Mouse (Mus musculus) forebrain, embryonic 10.5 days (tissue): ENCODE results near the gene Clpx. TPM values are rescaled to one million over a fixed set of nuclear protein-coding genes. Genes with fewer than 3 reads are reported as not detected.

Experiments used
- DNase-seq: peaks from one replicate; pipeline ENCODE4 v3.0.0-alpha.2; 2017; ENCODE audit warnings: low spot score; ENCODE audit errors: extremely low spot score
- H3K27ac ChIP-seq: fragments of 300-500 bp; sonication (generic); 2 replicates; pipeline ENCODE4 v1.5.1; 2016; ENCODE audit warnings: mild to moderate bottlenecking
- H3K27me3 ChIP-seq: fragments of 300-500 bp; sonication (generic); 2 replicates; pipeline ENCODE4 v1.6.1; 2016; ENCODE audit warnings: mild to moderate bottlenecking; ENCODE audit not compliant: poor library complexity, severe bottlenecking
- H3K36me3 ChIP-seq: fragments of 300-500 bp; sonication (generic); replicated peaks from 2 replicates; pipeline ENCODE4 v1.6.1; 2016; ENCODE audit warnings: mild to moderate bottlenecking, moderate library complexity
- H3K4me1 ChIP-seq: fragments of 300-500 bp; sonication (generic); 2 replicates; pipeline ENCODE4 v1.6.1; 2016
- H3K4me3 ChIP-seq: fragments of 300-500 bp; sonication (generic); 2 replicates; pipeline ENCODE4 v1.5.1; 2016; ENCODE audit warnings: mild to moderate bottlenecking, moderate library complexity
- H3K9me3 ChIP-seq: fragments of 300-500 bp; sonication (generic); 2 replicates; pipeline ENCODE4 v1.6.1; 2016; ENCODE audit warnings: mild to moderate bottlenecking, moderate library complexity
- WGBS: fragments of 180-500 bp; shearing (Covaris S2); methylation state at CpG from one replicate; pipeline ENCODE4 v1.1.7; 2016; 5-methylcytosine and 5-hydroxymethylcytosine counted together
- polyA plus RNA-seq: library from polyadenylated mRNA; unstranded; fragments of >200 nt; fragmentation: Nextera tagmentation; extraction: Ambion mirVana; gene quantifications from 2 replicates; pipeline ENCODE4 v1.2.1, GENCODE M21; 2016

The Clpx gene
- polyA plus RNA-seq, 1 experiment from 2014 or later: 42.6 TPM

DNA sequence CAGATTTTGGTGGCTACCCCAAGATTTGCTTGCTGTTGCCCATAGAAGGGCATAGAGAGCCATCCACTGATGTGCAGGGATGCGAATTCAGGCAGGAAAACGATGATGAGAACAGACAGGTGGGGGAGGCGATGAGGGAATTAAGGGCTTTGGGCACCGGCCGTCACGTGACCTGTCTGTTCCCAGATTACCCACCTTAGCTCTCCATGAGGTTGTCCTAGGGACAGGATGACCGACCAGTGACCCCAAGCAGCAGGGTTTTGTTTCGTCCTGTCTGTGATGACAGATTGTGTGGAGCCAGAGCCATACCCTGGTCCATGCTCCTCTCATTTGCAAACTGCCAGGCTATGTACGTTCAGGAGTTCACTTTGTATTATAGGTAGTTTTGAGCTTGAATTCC lies 69.6 kb downstream of the Clpx start:
- H3K9me3 ChIP-seq: no peaks in the 10 kb centered on the region
- DNase-seq: no peak
- no peak overlapping the region for H3K4me3 ChIP-seq
- H3K27me3 ChIP-seq: no peaks in the 10 kb centered on the region
- H3K4me1 ChIP-seq: peaks cover 3% of the 10 kb centered on the region; the same call in 1 of the 2 replicates
- H3K27ac ChIP-seq: no peak overlapping the region
- WGBS: 73% methylated on average over 9 of the region's 9 CpGs
- H3K36me3 ChIP-seq: peaks cover 42% of the 10 kb centered on the region

- no peaks in the 10 kb centered on the region for H3K27me3 ChIP-seq
- 93% methylated on average over 7 of the region's 7 CpGs for WGBS
- H3K9me3 ChIP-seq: no peaks in the 10 kb centered on the region
- DNase-seq: no peak
- peaks cover 3% of the 10 kb centered on the region; the same call in 1 of the 2 replicates for H3K4me1 ChIP-seq
- no peak overlapping the region for H3K27ac ChIP-seq
- no peak overlapping the region for H3K4me3 ChIP-seq
- peaks cover 22% of the 10 kb centered on the region for H3K36me3 ChIP-seq
These were observed 71.7 kb downstream of the Clpx start for GRCm38 (mm10) chr9:65365721-65366120.

DNA sequence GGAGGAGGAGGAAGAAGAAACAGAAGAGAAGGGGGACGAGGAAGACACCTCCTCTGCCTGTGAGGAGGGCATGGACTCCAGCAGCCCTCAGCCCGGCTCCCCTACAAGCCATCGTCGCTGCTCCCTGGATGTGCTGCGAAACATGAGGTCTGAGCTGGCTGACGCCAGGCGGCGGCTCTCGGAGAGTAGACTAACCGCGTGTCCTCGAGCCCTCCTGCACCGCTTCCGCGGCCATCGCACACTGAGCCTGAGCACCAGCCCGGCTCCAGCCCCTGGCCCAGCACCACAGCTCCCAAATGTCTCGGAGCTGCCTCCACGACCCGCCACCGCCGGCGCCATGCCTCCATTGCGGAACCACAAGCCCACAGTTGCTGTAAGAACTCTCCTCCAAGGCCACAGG lies 77.7 kb downstream of the Clpx start:
- no peak for DNase-seq
- H3K4me1 ChIP-seq: peaks cover 3% of the 10 kb centered on the region; the same call in 1 of the 2 replicates
- H3K27ac ChIP-seq: no peak overlapping the region
- H3K36me3 ChIP-seq: peaks cover 25% of the 10 kb centered on the region
- no peaks in the 10 kb centered on the region for H3K9me3 ChIP-seq
- H3K27me3 ChIP-seq: no peaks in the 10 kb centered on the region
- WGBS: 86% methylated on average over 24 of the region's 24 CpGs
- H3K4me3 ChIP-seq: no peak overlapping the region

DNA sequence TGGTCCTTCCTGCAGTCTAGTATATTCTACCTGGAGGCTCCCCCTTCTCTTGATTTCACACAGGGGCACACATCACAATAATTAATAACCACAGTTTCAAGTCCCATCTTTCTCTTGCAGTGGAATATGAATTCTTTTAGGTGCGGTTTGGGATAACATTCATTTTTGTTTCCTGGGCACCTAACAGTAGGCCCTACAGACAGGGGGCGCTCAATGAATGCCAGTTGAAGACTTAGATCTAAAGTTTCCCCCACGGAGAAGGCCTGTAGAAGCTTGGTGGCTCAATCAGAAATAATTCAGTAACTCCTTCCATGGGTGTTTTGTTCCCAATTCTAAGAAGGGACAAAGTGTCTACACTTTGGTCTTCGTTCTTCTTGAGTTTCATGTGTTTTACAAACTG lies 78.4 kb downstream of the Clpx start:
- Histone ChIP-seq H3K36me3 (peaks cover 26% of the 10 kb centered on the region), H3K4me1 (no peaks in the 10 kb centered on the region), H3K9me3 (no peaks in the 10 kb centered on the region), H3K27ac (no peak overlapping the region), H3K27me3 (no peaks in the 10 kb centered on the region), H3K4me3 (no peak overlapping the region)
- DNase-seq: no peak
- WGBS: 81% methylated on average over 4 of the region's 4 CpGs

DNA sequence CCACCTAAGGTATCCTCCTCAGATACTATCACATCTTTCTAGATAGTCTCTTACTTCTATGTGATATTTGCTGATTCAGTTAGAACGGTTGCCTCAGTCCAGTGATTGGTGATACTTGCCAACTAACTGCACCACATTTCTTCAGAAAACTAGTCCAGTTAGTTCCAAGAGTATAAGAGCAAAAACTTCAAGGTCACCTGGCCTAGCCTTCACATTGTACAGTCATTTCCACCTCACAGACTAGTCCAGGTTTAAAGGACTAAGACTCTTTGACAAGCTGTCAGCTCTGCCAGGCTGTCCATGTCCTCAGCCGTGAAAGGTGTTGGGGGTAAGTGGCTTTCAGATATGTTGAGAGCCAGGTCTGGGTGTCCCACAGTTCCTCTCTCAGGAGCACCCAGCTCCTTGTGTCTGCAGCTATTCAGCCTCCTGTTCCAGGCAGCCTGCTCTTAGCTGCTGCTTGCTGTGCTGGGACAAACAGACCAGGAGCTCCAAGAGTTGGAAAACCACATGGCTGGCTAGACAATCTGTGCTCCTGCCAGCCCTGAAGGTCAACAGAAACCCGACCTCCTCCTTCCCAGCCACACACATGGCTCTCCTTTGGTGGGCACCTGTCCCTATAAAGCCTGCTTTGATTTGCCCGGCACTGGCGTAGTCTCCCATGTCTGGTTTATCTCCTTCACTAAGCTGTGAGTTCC lies 80.6 kb downstream of the Clpx start:
- no peak overlapping the region for H3K4me3 ChIP-seq
- H3K36me3 ChIP-seq: peaks cover 31% of the 10 kb centered on the region
- no peaks in the 10 kb centered on the region for H3K4me1 ChIP-seq
- 88% methylated on average over 5 of the region's 5 CpGs for WGBS
- H3K9me3 ChIP-seq: no peaks in the 10 kb centered on the region
- DNase-seq: no peak
- no peak overlapping the region for H3K27ac ChIP-seq
- H3K27me3 ChIP-seq: no peaks in the 10 kb centered on the region

DNA sequence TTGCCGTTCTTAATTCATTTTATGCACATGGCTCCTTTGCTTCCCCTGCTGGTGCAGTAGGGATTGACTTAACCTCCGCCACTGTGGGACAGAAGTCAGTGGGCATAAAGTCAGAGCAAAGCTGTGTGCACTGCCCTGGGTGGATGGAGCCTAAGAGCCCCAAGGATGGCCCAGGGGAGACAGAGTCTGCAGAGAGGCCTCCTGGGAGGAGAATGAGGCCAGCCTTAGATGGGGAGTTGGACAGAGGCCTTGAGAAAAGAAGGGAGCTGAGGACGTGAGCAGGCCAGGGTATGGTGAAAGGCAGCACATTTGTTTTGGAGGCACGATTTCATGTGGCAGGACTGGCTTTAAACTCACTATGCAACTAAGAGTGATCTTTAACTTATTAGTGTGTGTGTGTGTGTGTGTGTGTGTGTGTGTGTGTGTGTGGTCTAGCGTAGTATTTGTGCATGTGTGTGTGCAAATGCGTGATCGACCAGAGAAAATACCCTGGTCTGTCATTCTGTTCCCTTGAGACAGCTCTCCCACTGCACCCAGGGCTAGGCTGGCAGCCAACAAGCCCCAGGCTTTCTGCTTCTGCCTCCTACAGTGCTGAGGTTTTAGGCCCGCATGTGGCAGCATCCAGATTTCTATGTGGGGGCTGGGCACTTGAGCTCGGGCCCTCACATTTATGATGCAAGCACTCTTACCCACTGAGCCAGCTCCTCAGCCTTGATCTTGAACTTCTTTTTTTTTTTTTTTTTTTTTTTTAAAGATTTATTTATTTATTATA lies 81.3 kb downstream of the Clpx start:
- Histone ChIP-seq H3K4me1 (no peaks in the 10 kb centered on the region), H3K27me3 (no peaks in the 10 kb centered on the region), H3K36me3 (peaks cover 31% of the 10 kb centered on the region), H3K9me3 (no peaks in the 10 kb centered on the region), H3K4me3 (no peak overlapping the region), H3K27ac (no peak overlapping the region)
- 89% methylated on average over 9 of the region's 9 CpGs for WGBS
- DNase-seq: no peak

Other genes with a start within 250 kb of the Clpx start
- gene Igdcc4, start 192.8 kb upstream of the Clpx start, polyA plus RNA-seq: 7.7 and 8.0 TPM in 2 replicates
- gene Igdcc3, start 153.1 kb upstream of the Clpx start, polyA plus RNA-seq: 208 and 246 TPM in 2 replicates
- 7.0 and 8.5 TPM in 2 replicates for gene Parp16, start 98.9 kb upstream of the Clpx start, polyA plus RNA-seq
- 0.14 TPM in 1 of 2 replicates, not detected in the other for gene Cilp, start 29.1 kb upstream of the Clpx start, polyA plus RNA-seq
- gene Pdcd7, start 51.8 kb downstream of the Clpx start, polyA plus RNA-seq: 8.2 and 9.3 TPM in 2 replicates
- gene Ubap1l, start 66.8 kb downstream of the Clpx start, polyA plus RNA-seq: 0.42 and 0.65 TPM in 2 replicates
- gene Kbtbd13, start 97.4 kb downstream of the Clpx start, polyA plus RNA-seq: 0.66 and 0.85 TPM in 2 replicates
- gene Rasl12, start 104.2 kb downstream of the Clpx start, polyA plus RNA-seq: 6.3 and 7.2 TPM in 2 replicates
- gene Slc51b, start 128.7 kb downstream of the Clpx start, polyA plus RNA-seq: not detected in 2 replicates
- 20.5 and 21.5 TPM in 2 replicates for gene Mtfmt, start 141.5 kb downstream of the Clpx start, polyA plus RNA-seq
- gene Spg21, start 166.7 kb downstream of the Clpx start, polyA plus RNA-seq: 93.8 TPM in 2 replicates
- gene Ankdd1a, start 225.9 kb downstream of the Clpx start, polyA plus RNA-seq: not detected in 2 replicates